Mouse (Mus musculus) layer of hippocampus, adult 2 months (tissue): ENCODE results near the gene Tomm20l. TPM values are rescaled to one million over a fixed set of nuclear protein-coding genes. Genes with fewer than 3 reads are reported as not detected.

Experiments used
- DNase-seq, 2 experiments: peaks; one replicate each; pipeline ENCODE4 v3.0.0; 2022; ENCODE audit warnings: low spot score in 2 of 2
- H3K27ac ChIP-seq: fragments of 200-600 bp; 2 replicates; pipeline ENCODE4 v1.8.1; 2022
- H3K4me3 ChIP-seq: fragments of 200-600 bp; 2 replicates; pipeline ENCODE4 v1.8.1; 2022; ENCODE audit warnings: mild to moderate bottlenecking
- CTCF ChIP-seq: fragments of 200-600 bp; conservative IDR thresholded peaks from 2 replicates; pipeline ENCODE4 v1.8.1; 2022; ENCODE audit warnings: antibody characterized with exemption, mild to moderate bottlenecking, moderate library complexity
- total RNA-seq, 2 experiments: library from RNA; stranded (reverse); gene quantifications; 2 replicates each; pipeline ENCODE4 v1.2.3; 2021

Tomm20l gene
- total RNA-seq, 2 experiments from 2014 or later: not detected

DNA sequence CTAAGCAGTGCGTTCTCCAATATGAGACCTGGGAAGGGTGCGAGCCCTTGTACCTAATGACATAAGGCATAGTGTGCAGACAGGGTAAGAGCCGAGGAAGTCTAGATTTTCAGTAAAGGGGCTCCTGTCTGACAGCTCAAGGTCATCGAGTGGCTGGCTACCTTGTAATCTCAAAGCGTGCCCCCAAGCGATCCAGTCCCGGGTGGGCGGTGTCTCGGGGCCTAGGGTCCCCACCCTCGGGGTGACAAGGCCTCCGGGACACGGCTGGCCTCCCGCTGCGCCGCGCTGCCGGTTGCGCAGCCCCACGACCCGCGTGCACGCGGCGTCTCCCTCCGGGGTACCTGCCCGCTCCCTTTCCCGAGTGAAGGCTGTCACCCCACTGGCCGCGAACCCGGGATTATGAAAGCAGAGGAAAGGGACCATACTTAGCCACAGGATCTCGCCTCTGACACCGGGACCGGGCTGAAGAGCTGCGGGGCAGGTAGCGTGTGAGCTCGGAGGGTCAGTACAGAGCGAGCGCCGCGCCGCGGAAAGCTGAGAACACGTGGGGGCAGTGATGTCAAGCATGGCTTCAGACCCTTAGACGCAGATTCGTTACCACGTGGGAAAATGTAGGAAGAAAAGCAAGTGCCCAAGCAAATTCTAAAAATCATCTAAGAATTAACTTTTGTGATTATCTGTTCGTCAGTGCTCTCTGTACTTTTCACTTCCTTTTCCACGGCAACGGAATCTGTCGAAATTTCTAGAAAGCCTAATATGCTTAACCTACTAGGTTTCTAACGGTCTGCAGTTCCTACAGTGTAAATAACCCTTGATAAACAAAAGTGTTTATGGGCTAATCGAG lies 25.1 kb downstream of the Tomm20l start, which contains the start of the genes Timm9 and 2700049A03Rik:
TSS of gene Timm9 (minus strand) at position 555 of the 844 bp plus-strand sequence.
TSS of gene 2700049A03Rik (plus strand) at position 719 of the 844 bp plus-strand sequence.
- H3K27ac ChIP-seq: peak within 1 kb of the TSS; percentile 99
- DNase-seq: peak; percentile 66 to 72
- H3K4me3 ChIP-seq: peak within 1 kb of the TSS; percentile 97
- TF ChIP-seq CTCF: no peak

DNA sequence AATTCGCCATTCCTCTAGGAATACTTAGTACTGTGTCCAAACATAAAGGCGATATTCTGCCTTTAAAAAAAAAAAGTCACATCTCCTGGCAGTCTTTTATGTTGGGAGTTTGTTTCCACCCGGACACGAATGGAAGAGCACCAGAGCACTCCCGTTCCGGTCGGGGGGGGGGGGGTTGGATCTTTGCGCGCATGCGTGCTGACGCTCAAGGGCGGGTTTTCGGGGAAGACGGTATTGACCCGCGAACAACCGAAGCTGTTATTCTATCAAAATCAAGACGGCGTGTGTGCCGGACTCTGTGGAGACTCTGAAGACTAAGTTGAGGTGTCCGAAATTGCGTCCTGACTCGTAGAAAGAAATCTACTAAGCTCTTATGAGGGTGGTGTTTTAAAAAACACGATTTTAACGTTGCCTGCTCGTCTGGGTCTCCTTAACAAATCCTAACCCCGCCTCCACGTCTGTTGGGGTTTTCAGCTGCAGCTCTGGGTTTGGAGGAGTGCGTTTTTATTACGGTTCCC lies 25.8 kb downstream of the Tomm20l start:
- DNase-seq: peak; percentile 56 to 79
- H3K27ac ChIP-seq: peak overlapping the region; percentile 99
- peak overlapping the region; percentile 97 for H3K4me3 ChIP-seq
- no peak for TF ChIP-seq CTCF

DNA sequence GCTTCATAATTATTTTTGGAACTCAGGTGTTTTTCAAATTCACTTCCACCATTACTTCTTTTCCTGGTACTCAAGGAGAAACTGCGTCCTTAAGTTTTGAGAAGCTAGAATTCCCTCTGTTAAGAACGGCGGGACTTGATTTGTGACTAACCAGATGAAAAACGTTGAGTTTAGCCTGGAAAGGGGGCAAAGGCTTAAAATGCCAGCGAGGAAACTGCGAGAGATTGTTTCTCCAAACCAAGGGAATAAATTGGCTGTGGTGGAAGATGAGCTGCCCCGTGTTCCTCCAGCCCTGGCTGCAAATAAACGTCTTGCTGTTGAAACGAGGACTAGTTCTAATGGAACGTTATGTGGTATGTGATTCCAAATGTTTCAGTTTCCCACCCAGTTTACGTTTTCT lies 26.5 kb downstream of the Tomm20l start:
- TF ChIP-seq CTCF: no peak
- peak overlapping the region; percentile 97 for H3K4me3 ChIP-seq
- H3K27ac ChIP-seq: peak overlapping the region; percentile 99
- no peak for DNase-seq

DNA sequence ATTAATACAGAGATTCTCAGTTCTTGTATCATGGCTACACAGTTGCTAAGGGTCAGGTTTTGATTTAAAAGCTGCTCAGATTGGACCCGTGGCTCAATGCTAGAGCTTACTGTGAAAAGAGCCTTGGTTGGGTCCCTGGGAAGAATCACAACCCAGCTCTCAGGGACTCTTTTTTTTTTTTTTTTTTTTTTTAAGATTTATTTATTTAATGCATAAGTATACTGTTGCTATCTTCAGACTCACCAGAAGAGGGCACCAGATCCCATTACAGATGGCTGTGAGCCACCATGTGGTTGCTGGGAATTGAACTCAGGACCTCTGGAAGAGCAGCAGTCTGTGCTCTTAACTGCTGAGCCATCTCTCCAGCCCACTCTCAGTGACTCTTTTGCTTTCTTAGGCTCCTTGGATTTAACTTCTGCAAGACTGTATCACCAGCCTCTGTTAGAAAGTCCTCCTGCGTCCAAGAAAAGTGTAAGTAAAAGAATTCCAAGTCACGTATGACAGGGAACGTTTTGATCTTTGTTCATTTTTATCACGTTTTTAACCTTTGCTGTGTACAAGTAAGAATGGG lies 28.1 kb downstream of the Tomm20l start:
- Histone ChIP-seq H3K4me3 (no peak overlapping the region), H3K27ac (no peak overlapping the region)
- DNase-seq: no peak
- TF ChIP-seq CTCF: peak; percentile 67

DNA sequence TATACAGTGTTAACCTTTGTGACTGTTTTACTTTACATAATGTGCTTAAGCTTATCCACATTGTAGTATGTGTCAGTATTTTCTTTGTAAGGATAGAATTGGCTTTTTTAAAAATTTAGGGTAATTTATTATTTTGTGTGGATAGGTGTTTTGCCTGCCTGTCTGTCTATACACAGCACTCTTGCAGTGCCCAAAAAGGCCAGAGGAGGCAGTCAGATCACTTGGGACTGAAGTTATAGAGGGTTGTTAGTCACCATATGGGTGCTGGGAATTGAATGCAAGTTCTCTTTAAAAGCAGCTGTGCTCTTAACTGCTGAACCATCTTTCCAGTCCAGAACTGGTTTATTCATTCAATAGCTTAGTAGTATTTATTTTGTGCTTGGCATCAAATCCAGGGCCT lies 30.0 kb downstream of the Tomm20l start:
- peak; percentile 45 for TF ChIP-seq CTCF
- Histone ChIP-seq H3K4me3 (no peak overlapping the region), H3K27ac (no peak overlapping the region)
- DNase-seq: no peak

DNA sequence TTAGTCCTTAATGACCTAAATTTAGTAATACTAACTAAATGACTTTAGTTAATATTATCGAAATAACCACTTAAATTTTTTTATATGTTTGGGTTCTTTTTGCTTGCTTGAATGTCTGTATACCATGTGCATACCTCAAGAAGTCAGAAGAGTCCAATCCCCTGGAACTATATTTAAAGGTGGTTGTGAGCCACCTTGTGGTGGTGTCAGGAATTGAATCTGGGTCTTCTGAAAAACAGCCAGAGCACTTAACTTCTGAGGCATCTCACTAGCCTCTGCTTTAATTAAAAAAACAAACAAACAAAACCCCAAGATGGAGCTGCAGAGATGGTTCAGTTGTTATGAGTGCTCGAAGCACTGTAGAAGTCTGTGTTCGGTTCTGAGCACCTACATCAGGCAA lies 36.4 kb downstream of the Tomm20l start:
- H3K27ac ChIP-seq: no peak overlapping the region
- peak in 1 of 2 experiments; percentile 58 for DNase-seq
- H3K4me3 ChIP-seq: no peak overlapping the region
- peak; percentile 90 for TF ChIP-seq CTCF

- no peak for DNase-seq
- Histone ChIP-seq H3K4me3 (no peak overlapping the region), H3K27ac (no peak overlapping the region)
- no peak for TF ChIP-seq CTCF
Measured at GRCm38 (mm10) chr12:71148801-71149200, 37.6 kb downstream of the Tomm20l start.

GRCm38 (mm10) chr12:71149456-71149855 lies 38.2 kb downstream of the Tomm20l start:
- no peak for TF ChIP-seq CTCF
- Histone ChIP-seq H3K27ac (no peak overlapping the region), H3K4me3 (no peak overlapping the region)
- DNase-seq: no peak

- no peak overlapping the region for H3K4me3 ChIP-seq
- no peak for TF ChIP-seq CTCF
- H3K27ac ChIP-seq: no peak overlapping the region
- DNase-seq: no peak
Measured at GRCm38 (mm10) chr12:71150167-71150566, 38.9 kb downstream of the Tomm20l start.

- DNase-seq: no peak
- Histone ChIP-seq H3K4me3 (no peak overlapping the region), H3K27ac (no peak overlapping the region)
- TF ChIP-seq CTCF: no peak
Measured at GRCm38 (mm10) chr12:71154979-71155378, 43.8 kb downstream of the Tomm20l start.

- TF ChIP-seq CTCF: no peak
- DNase-seq: no peak
- Histone ChIP-seq H3K4me3 (no peak overlapping the region), H3K27ac (no peak overlapping the region)
Measured at GRCm38 (mm10) chr12:71157974-71158373, 46.7 kb downstream of the Tomm20l start.

GRCm38 (mm10) chr12:71164410-71164809 lies 53.2 kb downstream of the Tomm20l start:
- no peak for TF ChIP-seq CTCF

DNA sequence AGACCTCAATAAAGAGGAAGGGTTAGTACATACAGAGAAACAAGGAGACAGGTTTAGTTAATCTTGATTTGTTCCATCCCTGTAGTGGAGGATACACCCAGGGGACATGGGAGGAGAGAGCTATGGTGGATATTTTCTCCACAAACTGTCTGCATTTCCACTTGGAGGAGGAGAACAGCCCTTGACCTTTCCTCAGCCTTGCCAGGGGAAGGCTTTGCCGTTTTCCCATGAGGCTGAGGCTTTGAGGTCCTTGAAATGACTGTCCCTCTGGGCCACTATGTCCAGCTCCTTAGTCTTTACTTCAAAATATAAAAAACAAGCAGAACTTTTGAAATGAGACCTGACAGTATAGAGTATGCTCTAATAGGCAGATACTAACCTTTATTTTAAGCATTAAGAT lies 58.7 kb downstream of the Tomm20l start:
- no peak for DNase-seq
- TF ChIP-seq CTCF: no peak
- H3K27ac ChIP-seq: no peak overlapping the region
- H3K4me3 ChIP-seq: no peak overlapping the region

More at GRCm38 (mm10) chr12:71164410-71164809, 53.2 kb downstream of the Tomm20l start:
- Histone ChIP-seq H3K27ac (no peak overlapping the region), H3K4me3 (no peak overlapping the region)
- no peak for DNase-seq

Other genes with a start within 250 kb of the Tomm20l start
- 100 to 1,000 TPM; 160 to 172 TPM for gene Actr10, start 173.6 kb upstream of the Tomm20l start, total RNA-seq
- 100 to 1,000 TPM; 193 to 200 TPM for gene Psma3, start 136.8 kb upstream of the Tomm20l start, total RNA-seq
- 10 to 100 TPM; 37.3 to 40.2 TPM for gene Arid4a, start 95.4 kb upstream of the Tomm20l start, total RNA-seq
- gene Timm9, start 25.3 kb downstream of the Tomm20l start, total RNA-seq: 10 to 100 TPM; 61.7 to 69.7 TPM
- gene 2700049A03Rik, start 25.4 kb downstream of the Tomm20l start, total RNA-seq: 1 to 10 TPM; 7.5 to 9.0 TPM
- gene Dact1, start 198.5 kb downstream of the Tomm20l start, total RNA-seq: 1 to 10 TPM; 6.4 to 7.6 TPM